Mouse (Mus musculus) heart, postnatal 0 days (tissue): ENCODE results near the gene Taf15.

Experiments used
- CTCF ChIP-seq: IDR thresholded peaks from 2 replicates; pipeline ENCODE4 v1.5.1; 2016; ENCODE audit warnings: antibody characterized with exemption, control low read depth, low read depth
- EP300 ChIP-seq: IDR thresholded peaks from 2 replicates; pipeline ENCODE4 v1.6.1; 2016; ENCODE audit warnings: antibody characterized with exemption, low read depth

DNA sequence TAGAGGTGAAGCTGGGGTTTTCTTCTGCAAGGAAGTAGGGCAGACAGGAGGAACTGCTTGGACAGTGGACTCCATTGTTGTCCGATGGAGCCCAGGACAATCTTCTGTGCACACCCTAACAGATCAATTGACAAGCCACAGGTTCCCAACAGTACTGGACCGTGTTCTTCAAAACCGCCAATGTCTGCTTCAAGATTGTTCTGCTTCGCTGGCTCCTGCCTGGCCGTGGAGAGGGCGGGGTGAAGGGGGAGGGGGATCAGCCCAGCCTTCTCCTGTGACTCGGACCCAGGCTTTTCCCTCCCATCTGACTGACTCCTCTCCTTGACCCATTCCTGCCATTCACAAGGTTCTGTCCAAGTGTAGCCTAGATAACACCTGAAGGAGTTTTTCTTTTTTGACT is 15.6 kb upstream of the Taf15 start:
- TF ChIP-seq EP300 (no peak), CTCF (no peak)
